Mouse (Mus musculus) lung, postnatal 0 days (tissue): Measurements from ENCODE around the gene Arhgap18.

Experiments used
- CTCF ChIP-seq: IDR thresholded peaks from 2 replicates; pipeline ENCODE4 v1.5.1; 2016; ENCODE audit warnings: antibody characterized with exemption, mild to moderate bottlenecking
- EP300 ChIP-seq: IDR thresholded peaks from 2 replicates; pipeline ENCODE4 v1.6.1; 2016; ENCODE audit warnings: antibody characterized with exemption, mild to moderate bottlenecking, control low read depth

DNA sequence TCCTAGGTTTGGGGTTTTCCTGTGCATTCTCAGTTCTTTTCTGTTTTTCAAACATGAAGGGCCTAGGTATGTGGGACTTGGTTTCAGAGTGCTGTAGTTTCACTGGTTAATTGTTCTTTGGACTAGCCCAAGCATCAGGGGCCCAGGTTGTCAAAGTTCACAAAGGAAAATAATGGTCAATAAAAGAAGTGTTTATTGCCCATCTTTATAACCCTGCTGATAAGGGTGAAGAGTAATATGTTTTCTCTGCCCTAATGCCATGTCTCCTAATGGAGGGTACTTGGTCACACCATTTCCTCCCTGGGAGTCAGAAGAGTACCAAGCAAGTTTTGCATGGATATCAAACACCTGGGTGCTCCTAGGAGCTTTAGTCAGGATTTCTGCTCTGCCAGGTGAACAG lies 67.1 kb downstream of the Arhgap18 start:
- no peak for TF ChIP-seq CTCF
- no peak for TF ChIP-seq EP300
